Mouse (Mus musculus) C2C12 (cell line): ENCODE measurements at regions not wholly inside any gene's neighbourhood (a gene's known extent, or its start where the extent isn't known, plus 50 kb on each side); places are given as distances from the start of the nearest gene placed in this dataset.

Experiments used
- CEBPB ChIP-seq: IDR thresholded peaks from one replicate; pipeline ENCODE4 v1.6.1; 2011; ENCODE audit warnings: low read depth, mild to moderate bottlenecking, control low read depth, moderate library complexity
- CTCF ChIP-seq: IDR thresholded peaks from one replicate; pipeline ENCODE4 v1.5.1; 2011; ENCODE audit not compliant: control insufficient read depth, insufficient read depth, insufficient read length
- FOSL1 ChIP-seq: IDR thresholded peaks from one replicate; pipeline ENCODE4 v1.8.0; 2011; ENCODE audit warnings: mild to moderate bottlenecking, low read length; ENCODE audit not compliant: poor library complexity, insufficient read depth, severe bottlenecking
- MAX ChIP-seq: IDR thresholded peaks from one replicate; pipeline ENCODE4 v1.6.1; 2011; ENCODE audit warnings: mild to moderate bottlenecking, control low read depth
- MYOD1 ChIP-seq: IDR thresholded peaks from one replicate; pipeline ENCODE4 v1.6.1; 2011; ENCODE audit warnings: low read depth; ENCODE audit not compliant: control insufficient read depth, insufficient read length
- MYOG ChIP-seq: IDR thresholded peaks from one replicate; pipeline ENCODE4 v1.6.1; 2011; ENCODE audit not compliant: control insufficient read depth, insufficient read length; ENCODE audit errors: extremely low read depth
- USF1 ChIP-seq: IDR thresholded peaks from one replicate; pipeline ENCODE4 v1.6.1; 2011; ENCODE audit warnings: low read depth, mild to moderate bottlenecking, control low read depth, moderate library complexity

DNA sequence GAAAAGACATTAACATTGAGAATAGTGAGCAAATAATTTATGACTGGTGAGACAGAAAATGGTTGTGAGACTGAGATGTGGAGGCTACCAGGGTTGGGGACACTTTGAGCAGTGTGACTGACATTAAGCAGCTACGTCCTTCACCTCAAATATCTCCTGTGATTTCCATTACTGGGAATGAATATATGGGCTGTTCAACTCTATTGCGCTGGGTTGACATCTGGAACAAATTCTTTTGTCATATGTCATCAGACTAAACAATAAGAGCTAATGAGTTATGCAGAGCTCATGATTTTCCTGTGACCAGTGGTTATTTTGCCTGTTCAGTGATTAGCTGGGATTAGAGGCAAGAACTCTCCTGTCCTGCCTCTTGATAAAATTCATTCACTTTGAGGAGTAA, 593.9 kb upstream of the Castor2 start:
- TF ChIP-seq CTCF (no peak), CEBPB (no peak), MYOG (no peak), MAX (no peak), USF1 (no peak), FOSL1 (no peak), MYOD1 (no peak)
